Mouse (Mus musculus) kidney, embryonic 16.5 days (tissue): ENCODE data around the gene Gm20388. TPM values are rescaled to one million over a fixed set of nuclear protein-coding genes. Genes with fewer than 3 reads are reported as not detected.

Experiments
- ATAC-seq: fragments of 200-750 bp; cut with Nextera tagmentation; 2 replicates; pipeline ENCODE4 v1.8.0; 2017; ENCODE audit warnings: moderate TSS enrichment; ENCODE audit not compliant: low FRiP score, low TSS enrichment
- H3K27ac ChIP-seq: fragments of 300-500 bp; sonication (generic); 2 replicates; pipeline ENCODE4 v1.5.1; 2014; ENCODE audit warnings: low read length
- H3K27me3 ChIP-seq: fragments of 300-500 bp; sonication (generic); 2 replicates; pipeline ENCODE4 v1.6.1; 2014; ENCODE audit warnings: low read length, control low read depth, mixed read lengths; ENCODE audit not compliant: insufficient read depth
- H3K36me3 ChIP-seq: fragments of 300-500 bp; sonication (generic); 2 replicates; pipeline ENCODE4 v1.6.1; 2014; ENCODE audit warnings: low read length, control low read depth, mixed read lengths; ENCODE audit not compliant: insufficient read depth
- H3K4me1 ChIP-seq: fragments of 300-500 bp; sonication (generic); 2 replicates; pipeline ENCODE4 v1.6.1; 2014; ENCODE audit warnings: low read length, control low read depth, mixed read lengths; ENCODE audit not compliant: insufficient read depth
- H3K4me2 ChIP-seq: fragments of 300-500 bp; sonication (generic); replicated peaks from 2 replicates; pipeline ENCODE4 v1.6.1; 2014; ENCODE audit warnings: low read depth, low read length
- H3K4me3 ChIP-seq: fragments of 300-500 bp; sonication (generic); 2 replicates; pipeline ENCODE4 v1.5.1; 2014; ENCODE audit warnings: mild to moderate bottlenecking, low read length
- H3K9ac ChIP-seq: fragments of 300-500 bp; sonication (generic); replicated peaks from 2 replicates; pipeline ENCODE4 v1.6.1; 2014; ENCODE audit warnings: low read length
- H3K9me3 ChIP-seq: fragments of 300-500 bp; sonication (generic); 2 replicates; pipeline ENCODE4 v1.6.1; 2016; ENCODE audit warnings: low read length, control low read depth
- WGBS: fragments of 180-500 bp; shearing (Covaris S2); extraction: QIAGEN DNeasy Blood & Tissue Kit; methylation state at CpG from one replicate; pipeline ENCODE4 v1.1.7; 2014; 5-methylcytosine and 5-hydroxymethylcytosine counted together
- polyA plus RNA-seq: library from polyadenylated mRNA; unstranded; fragments of >200 nt; fragmentation: Nextera tagmentation; extraction: Ambion mirVana; gene quantifications from 2 replicates; pipeline ENCODE4 v1.2.1, GENCODE M21; 2015

Gene Gm20388
- polyA plus RNA-seq, 1 experiment from 2014 or later: 7.7 TPM

DNA sequence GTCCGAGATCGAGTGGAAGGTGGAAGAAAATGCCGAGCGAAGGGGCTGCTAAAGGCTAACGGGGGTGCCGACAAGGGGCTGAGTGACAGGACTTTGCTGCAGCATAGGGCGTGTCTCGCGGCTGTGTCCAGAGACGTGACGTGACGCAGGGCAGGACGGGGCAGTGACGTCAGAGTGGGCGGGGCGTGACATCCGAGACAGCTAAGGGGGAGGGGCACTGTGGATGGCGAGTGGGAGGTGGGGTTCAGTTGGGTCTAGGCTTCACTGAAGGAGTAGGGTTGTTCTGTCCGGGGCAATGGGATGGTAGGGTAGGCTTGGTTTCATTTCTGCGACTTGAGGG is 3463.6 kb downstream of the Gm20388 start:
- H3K27ac ChIP-seq: peak overlapping the region; percentile 99
- H3K4me3 ChIP-seq: peak overlapping the region; percentile 95
- 0 out of 2 replicates have a peak, but pooled peaks cover 8% of the 10 kb centered on the region for H3K36me3 ChIP-seq
- ATAC-seq: peak; percentile 80
- peaks cover 10% of the 10 kb centered on the region for H3K4me1 ChIP-seq
- no peaks in the 10 kb centered on the region for H3K9me3 ChIP-seq
- no peaks in the 10 kb centered on the region for H3K27me3 ChIP-seq
- WGBS: 1% methylated on average over 20 of the region's 20 CpGs
- H3K4me2 ChIP-seq: peak overlapping the region; percentile 86
- peak overlapping the region; percentile 96 for H3K9ac ChIP-seq

DNA sequence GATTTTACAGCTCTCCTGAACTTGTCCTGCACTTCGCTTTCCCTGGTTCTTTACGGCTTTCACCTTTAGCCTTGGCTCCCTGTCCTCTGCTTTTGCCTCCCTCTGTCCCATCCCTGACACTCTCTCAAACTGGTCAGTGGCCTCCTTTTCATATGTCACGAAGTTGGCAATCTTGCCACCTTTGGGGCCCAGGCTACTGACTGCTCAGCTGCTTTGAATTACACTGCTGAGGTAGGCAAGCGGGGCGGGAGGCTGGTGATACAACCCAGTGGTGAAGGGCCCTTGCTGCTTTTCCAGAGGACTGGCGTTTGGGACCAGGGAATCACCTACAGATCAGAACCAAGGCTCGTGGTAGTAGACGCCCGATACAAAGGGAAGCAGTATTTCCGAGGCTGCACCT is 3465.1 kb downstream of the Gm20388 start:
- Histone ChIP-seq H3K9ac (no peak overlapping the region), H3K4me3 (no peak overlapping the region), H3K4me1 (peaks cover 10% of the 10 kb centered on the region), H3K27me3 (no peaks in the 10 kb centered on the region), H3K4me2 (no peak overlapping the region), H3K27ac (no peak overlapping the region), H3K36me3 (0 out of 2 replicates have a peak, but pooled peaks cover 8% of the 10 kb centered on the region), H3K9me3 (no peaks in the 10 kb centered on the region)
- 85% methylated on average over 10 of the region's 10 CpGs for WGBS
- ATAC-seq: no peak

DNA sequence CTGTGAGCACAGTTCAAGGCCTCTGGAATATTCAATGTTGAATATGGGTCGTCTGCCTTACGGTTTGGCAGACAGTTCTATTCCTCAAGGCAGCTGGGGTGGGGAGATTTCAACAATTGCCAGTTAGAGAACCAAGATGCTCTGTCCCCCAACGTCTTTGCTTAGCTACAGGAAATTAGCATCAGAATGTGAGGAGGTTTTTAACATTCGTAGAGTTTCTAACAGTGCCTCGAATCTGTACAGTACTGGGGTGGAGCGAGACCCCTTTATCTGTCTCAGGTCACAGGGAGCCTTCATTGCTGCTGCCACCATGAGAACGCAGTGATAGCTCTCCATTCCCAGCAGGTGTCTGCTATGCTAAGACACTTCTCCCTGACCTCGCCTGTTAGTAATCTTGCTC is 3465.5 kb downstream of the Gm20388 start:
- Histone ChIP-seq H3K9me3 (no peaks in the 10 kb centered on the region), H3K27ac (no peak overlapping the region), H3K9ac (no peak overlapping the region), H3K36me3 (0 out of 2 replicates have a peak, but pooled peaks cover 8% of the 10 kb centered on the region), H3K4me3 (no peak overlapping the region), H3K27me3 (no peaks in the 10 kb centered on the region), H3K4me2 (no peak overlapping the region), H3K4me1 (peaks cover 10% of the 10 kb centered on the region)
- WGBS: 75% methylated on average over 8 of the region's 8 CpGs
- ATAC-seq: no peak

DNA sequence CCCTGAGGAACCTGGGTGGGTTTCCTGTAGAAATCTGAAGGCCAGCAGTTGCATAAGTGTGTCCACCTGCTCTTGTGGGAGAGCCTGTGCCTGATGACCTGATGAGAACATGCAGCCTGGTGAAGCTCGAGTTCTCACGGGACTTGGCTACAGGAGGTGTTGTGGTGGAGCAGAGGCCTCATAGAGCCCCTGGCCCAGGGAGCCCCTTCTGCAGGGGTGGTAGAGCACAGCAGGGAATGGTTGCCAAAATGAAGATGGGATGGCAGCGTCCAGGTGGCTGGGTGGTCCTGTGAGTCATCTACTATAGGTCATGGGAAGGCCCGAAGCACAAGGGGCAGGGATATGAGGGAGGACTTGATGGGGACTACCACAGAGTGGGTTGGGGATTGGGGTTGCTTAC is 3471.1 kb downstream of the Gm20388 start:
- Histone ChIP-seq H3K4me1 (no peaks in the 10 kb centered on the region), H3K27ac (no peak overlapping the region), H3K27me3 (no peaks in the 10 kb centered on the region), H3K4me3 (no peak overlapping the region), H3K9ac (no peak overlapping the region), H3K9me3 (no peaks in the 10 kb centered on the region), H3K36me3 (peaks cover 45% of the 10 kb centered on the region), H3K4me2 (no peak overlapping the region)
- 93% methylated on average over 4 of the region's 4 CpGs for WGBS
- ATAC-seq: no peak

DNA sequence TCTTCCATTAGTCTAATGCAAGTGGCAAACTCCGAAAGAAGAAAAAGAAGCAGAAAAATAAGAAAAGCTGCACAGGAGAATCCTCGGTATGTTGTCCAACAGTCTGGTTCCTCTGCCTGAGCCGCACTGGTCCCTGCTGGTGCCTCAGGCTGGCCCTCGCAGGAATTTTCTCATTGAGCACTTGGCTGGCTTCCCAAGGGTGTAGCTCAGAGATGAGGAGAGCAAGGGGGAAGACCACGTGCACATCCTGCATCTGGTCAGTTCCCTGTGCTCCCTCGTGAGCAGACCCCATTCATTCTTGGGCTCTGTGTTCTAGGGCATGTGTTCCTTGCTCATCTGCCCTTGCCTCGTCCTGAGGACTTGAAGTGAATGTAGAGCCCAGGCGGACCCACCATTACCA is 3471.9 kb downstream of the Gm20388 start:
- no peaks in the 10 kb centered on the region for H3K4me1 ChIP-seq
- 91% methylated on average over 8 of the region's 8 CpGs for WGBS
- H3K9ac ChIP-seq: no peak overlapping the region
- H3K36me3 ChIP-seq: peaks cover 46% of the 10 kb centered on the region
- no peak overlapping the region for H3K4me3 ChIP-seq
- no peak overlapping the region for H3K4me2 ChIP-seq
- H3K9me3 ChIP-seq: no peaks in the 10 kb centered on the region
- no peaks in the 10 kb centered on the region for H3K27me3 ChIP-seq
- ATAC-seq: no peak
- H3K27ac ChIP-seq: no peak overlapping the region

DNA sequence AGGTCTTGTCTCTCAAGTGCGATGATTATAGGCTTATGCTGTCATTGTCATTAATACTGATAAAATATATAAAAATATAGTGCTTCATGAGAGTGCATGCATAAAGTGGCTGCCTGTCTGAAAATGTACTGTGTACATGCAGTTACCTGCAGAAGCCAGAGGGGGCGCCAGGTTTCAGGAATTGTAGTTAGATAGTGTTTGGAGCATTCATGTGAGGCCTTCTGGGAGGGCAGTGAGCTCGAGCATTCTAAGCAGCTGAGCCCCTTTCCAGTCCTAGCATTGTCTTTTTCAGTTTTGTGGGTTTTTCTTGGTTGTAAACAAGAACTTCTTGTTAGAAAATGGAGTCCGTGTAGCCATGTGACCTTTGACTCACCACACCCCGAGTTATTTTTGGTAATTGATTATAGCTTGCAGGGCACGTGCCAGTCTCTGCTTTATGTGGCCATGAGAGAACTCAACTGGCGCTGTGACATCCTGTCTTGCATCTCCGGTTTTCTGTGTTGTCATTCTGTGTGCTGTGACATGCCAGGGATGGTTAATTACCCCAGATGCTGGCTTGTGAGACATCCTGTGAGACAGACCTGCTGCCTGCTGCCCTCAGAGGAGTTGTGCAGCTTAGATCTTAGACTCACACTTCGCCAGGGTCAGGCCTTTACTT is 3474.4 kb downstream of the Gm20388 start:
- no peak for ATAC-seq
- no peak overlapping the region for H3K4me3 ChIP-seq

DNA sequence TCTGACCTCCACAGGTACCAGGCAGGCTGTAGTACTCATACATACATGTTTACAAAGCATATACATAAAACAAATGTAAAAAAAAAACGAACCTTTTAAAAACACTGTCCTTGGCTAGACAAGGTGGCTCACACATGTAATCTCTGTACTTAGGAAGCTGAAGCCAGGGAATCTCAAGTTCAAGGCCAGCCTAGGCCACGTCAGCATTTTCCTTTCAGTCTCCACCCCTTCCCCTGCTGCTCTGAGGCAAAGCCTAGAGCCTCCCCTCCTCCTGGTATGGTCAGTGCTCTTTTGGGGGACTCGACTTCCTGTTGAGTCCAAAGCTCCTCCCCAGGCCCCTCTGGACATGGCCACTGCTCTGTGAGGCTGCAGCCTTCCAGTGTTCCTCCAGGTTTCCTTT is 3476.4 kb downstream of the Gm20388 start:
- Histone ChIP-seq H3K27ac (no peak overlapping the region), H3K9ac (no peak overlapping the region), H3K4me3 (no peak overlapping the region), H3K27me3 (no peaks in the 10 kb centered on the region), H3K4me2 (no peak overlapping the region), H3K9me3 (no peaks in the 10 kb centered on the region), H3K36me3 (peaks cover 79% of the 10 kb centered on the region), H3K4me1 (no peaks in the 10 kb centered on the region)
- WGBS: 71% methylated on average over 3 of the region's 3 CpGs
- ATAC-seq: no peak

More for the DNA sequence above, 3474.4 kb downstream of the Gm20388 start:
- Histone ChIP-seq H3K27ac (no peak overlapping the region), H3K9ac (no peak overlapping the region), H3K4me1 (no peaks in the 10 kb centered on the region), H3K36me3 (peaks cover 67% of the 10 kb centered on the region), H3K4me2 (no peak overlapping the region), H3K27me3 (no peaks in the 10 kb centered on the region), H3K9me3 (no peaks in the 10 kb centered on the region)
- WGBS: 70% methylated on average over 9 of the region's 9 CpGs

DNA sequence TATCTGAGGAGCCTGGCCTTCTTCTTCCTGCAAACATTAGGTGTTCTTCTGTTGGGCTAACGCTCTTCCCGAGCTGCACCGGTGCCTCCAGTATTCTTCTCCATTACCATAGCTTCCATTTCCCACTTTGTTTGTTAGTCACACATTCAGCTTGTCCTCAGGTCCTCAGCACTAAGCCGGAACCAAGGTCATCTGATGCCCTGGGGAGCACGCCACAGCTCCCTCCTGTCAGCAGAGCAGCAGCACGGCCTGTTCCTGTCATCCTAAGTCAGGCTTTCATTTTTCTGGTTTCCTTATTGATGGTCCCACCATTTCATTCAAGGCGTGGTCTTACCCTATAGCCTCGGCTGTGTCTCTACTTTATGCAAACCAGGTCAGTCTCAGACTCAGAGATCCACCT is 3477.2 kb downstream of the Gm20388 start:
- Histone ChIP-seq H3K9me3 (no peaks in the 10 kb centered on the region), H3K4me1 (no peaks in the 10 kb centered on the region), H3K4me3 (no peak overlapping the region), H3K9ac (no peak overlapping the region), H3K27me3 (no peaks in the 10 kb centered on the region), H3K4me2 (no peak overlapping the region), H3K27ac (no peak overlapping the region), H3K36me3 (peaks cover 80% of the 10 kb centered on the region)
- WGBS: 91% methylated on average over 8 of the region's 8 CpGs
- ATAC-seq: no peak

DNA sequence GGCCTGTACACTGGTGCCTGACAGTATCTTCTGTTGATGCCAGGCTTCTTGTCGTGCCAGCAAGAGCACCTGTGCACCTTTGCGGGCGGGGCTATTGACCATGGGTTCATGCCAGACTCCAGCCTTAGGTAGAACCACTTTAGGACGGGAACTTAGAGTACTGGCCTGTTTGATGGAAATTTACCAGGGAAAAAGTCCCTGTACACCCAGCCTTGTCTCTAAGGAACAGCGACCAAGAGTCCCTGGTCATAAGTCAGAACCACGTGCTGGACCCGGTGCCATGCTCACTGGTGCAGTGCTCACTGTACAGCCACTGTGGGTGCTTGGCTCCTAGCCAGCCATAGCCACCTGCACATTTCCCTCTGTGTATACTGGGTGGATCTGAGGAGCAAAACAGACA is 3478.4 kb downstream of the Gm20388 start:
- 95% methylated on average over 7 of the region's 7 CpGs for WGBS
- Histone ChIP-seq H3K9me3 (no peaks in the 10 kb centered on the region), H3K4me3 (no peak overlapping the region), H3K27me3 (no peaks in the 10 kb centered on the region), H3K4me1 (no peaks in the 10 kb centered on the region), H3K4me2 (no peak overlapping the region), H3K9ac (no peak overlapping the region), H3K36me3 (peaks cover 79% of the 10 kb centered on the region), H3K27ac (no peak overlapping the region)
- no peak; the same call in 1 of the 2 replicates for ATAC-seq

DNA sequence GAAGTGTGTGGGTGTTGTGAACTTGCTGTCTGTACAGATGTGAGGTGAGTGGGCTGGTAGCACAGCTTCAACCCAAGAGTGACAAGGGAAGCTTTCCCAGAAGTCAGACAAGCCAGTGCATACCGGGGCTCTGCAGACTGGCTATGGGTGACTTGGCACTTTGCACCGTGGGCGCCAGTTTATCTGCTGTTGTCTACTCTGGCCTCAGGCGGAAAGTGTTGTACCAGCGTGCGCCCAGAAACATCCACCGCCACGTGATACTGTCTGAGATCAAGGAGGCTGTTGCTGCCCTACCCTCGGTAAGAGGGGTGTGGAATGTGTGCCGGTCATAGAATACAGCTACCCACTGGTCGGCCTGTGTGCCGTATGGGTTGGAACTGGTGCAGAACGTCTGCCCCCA is 3487.7 kb downstream of the Gm20388 start:
- no peak for ATAC-seq

More for the DNA sequence above, 3487.7 kb downstream of the Gm20388 start:
- Histone ChIP-seq H3K4me3 (no peak overlapping the region), H3K9me3 (no peaks in the 10 kb centered on the region), H3K27me3 (no peaks in the 10 kb centered on the region), H3K9ac (no peak overlapping the region), H3K27ac (no peak overlapping the region), H3K4me1 (no peaks in the 10 kb centered on the region), H3K36me3 (peaks cover 83% of the 10 kb centered on the region), H3K4me2 (no peak overlapping the region)
- WGBS: 94% methylated on average over 13 of the region's 13 CpGs
